Mouse (Mus musculus) kidney, adult 9 months (tissue): ENCODE measurements around the gene Gpc6.

Source experiments
- DNase-seq: peaks from one replicate; pipeline ENCODE4 v3.0.0; 2022

The Gpc6 gene

GRCm38 (mm10) chr14:116947939-116948591 is 22.9 kb downstream of the Gpc6 start:
- DNase-seq: no peak

GRCm38 (mm10) chr14:116957154-116957553 is 32.0 kb downstream of the Gpc6 start:
- no peak for DNase-seq

GRCm38 (mm10) chr14:116964837-116965236 is 39.7 kb downstream of the Gpc6 start:
- DNase-seq: no peak

GRCm38 (mm10) chr14:116974708-116975107 is 49.6 kb downstream of the Gpc6 start:
- DNase-seq: no peak

- no peak for DNase-seq
These were observed 50.1 kb downstream of the Gpc6 start for GRCm38 (mm10) chr14:116975224-116975623.

GRCm38 (mm10) chr14:116977259-116977658 is 52.1 kb downstream of the Gpc6 start:
- DNase-seq: no peak

GRCm38 (mm10) chr14:116979714-116980382 is 54.7 kb downstream of the Gpc6 start:
- no peak for DNase-seq

GRCm38 (mm10) chr14:116981711-116982110 is 56.6 kb downstream of the Gpc6 start:
- DNase-seq: no peak

- no peak for DNase-seq
These were observed 62.2 kb downstream of the Gpc6 start for GRCm38 (mm10) chr14:116987341-116987740.

GRCm38 (mm10) chr14:117000376-117000775 is 75.3 kb downstream of the Gpc6 start:
- no peak for DNase-seq

- no peak for DNase-seq
These were observed 77.2 kb downstream of the Gpc6 start for GRCm38 (mm10) chr14:117002313-117002712.

- DNase-seq: no peak
These were observed 83.7 kb downstream of the Gpc6 start for GRCm38 (mm10) chr14:117008781-117009180.

- no peak for DNase-seq
These were observed 87.9 kb downstream of the Gpc6 start for GRCm38 (mm10) chr14:117012969-117013368.

- DNase-seq: no peak
These were observed 88.5 kb downstream of the Gpc6 start for GRCm38 (mm10) chr14:117013554-117014117.

- DNase-seq: no peak
These were observed 90.3 kb downstream of the Gpc6 start for GRCm38 (mm10) chr14:117015333-117015922.

- DNase-seq: no peak
These were observed 97.2 kb downstream of the Gpc6 start for GRCm38 (mm10) chr14:117022180-117022799.

- DNase-seq: no peak
These were observed 109.0 kb downstream of the Gpc6 start for GRCm38 (mm10) chr14:117034146-117034545.

GRCm38 (mm10) chr14:117041017-117041416 is 115.9 kb downstream of the Gpc6 start:
- no peak for DNase-seq

GRCm38 (mm10) chr14:117048951-117049350 is 123.8 kb downstream of the Gpc6 start:
- DNase-seq: no peak

GRCm38 (mm10) chr14:117050877-117051276 is 125.8 kb downstream of the Gpc6 start:
- no peak for DNase-seq

- no peak for DNase-seq
These were observed 128.2 kb downstream of the Gpc6 start for GRCm38 (mm10) chr14:117053361-117053760.

- no peak for DNase-seq
These were observed 130.0 kb downstream of the Gpc6 start for GRCm38 (mm10) chr14:117055134-117055533.

GRCm38 (mm10) chr14:117061078-117061477 is 136.0 kb downstream of the Gpc6 start:
- DNase-seq: no peak
